Mouse (Mus musculus) embryonic facial prominence, embryonic 14.5 days (tissue): ENCODE measurements around the gene Slc39a11. TPM values are rescaled to one million over a fixed set of nuclear protein-coding genes. Genes with fewer than 3 reads are reported as not detected.

ENCODE experiments used
- ATAC-seq: fragments of 200-750 bp; cut with Nextera tagmentation; 2 replicates; pipeline ENCODE4 v1.8.0; 2017; ENCODE audit warnings: low read depth, moderate number of reproducible peaks, moderate TSS enrichment
- DNase-seq: peaks from one replicate; pipeline ENCODE4 v3.0.0-alpha.2; 2015; ENCODE audit warnings: low spot score
- H3K27ac ChIP-seq: fragments of 300-500 bp; sonication (generic); replicated peaks from 2 replicates; pipeline ENCODE4 v1.5.1; 2014; ENCODE audit warnings: low read depth, mild to moderate bottlenecking, low read length, moderate library complexity
- H3K27me3 ChIP-seq: fragments of 300-500 bp; sonication (generic); replicated peaks from 2 replicates; pipeline ENCODE4 v1.6.1; 2014; ENCODE audit warnings: low read length; ENCODE audit not compliant: control insufficient read depth, insufficient read depth
- H3K36me3 ChIP-seq: fragments of 300-500 bp; sonication (generic); 2 replicates; pipeline ENCODE4 v1.6.1; 2014; ENCODE audit warnings: low read length, mixed read lengths; ENCODE audit not compliant: control insufficient read depth, insufficient read depth
- H3K4me1 ChIP-seq: fragments of 300-500 bp; sonication (generic); 2 replicates; pipeline ENCODE4 v1.6.1; 2014; ENCODE audit warnings: antibody characterized with exemption, low read length; ENCODE audit not compliant: control insufficient read depth, insufficient read depth
- H3K4me2 ChIP-seq: fragments of 300-500 bp; sonication (generic); 2 replicates; pipeline ENCODE4 v1.6.1; 2014; ENCODE audit warnings: low read depth, mild to moderate bottlenecking, low read length, moderate library complexity, mixed read lengths
- H3K4me3 ChIP-seq: fragments of 300-500 bp; sonication (generic); 2 replicates; pipeline ENCODE4 v1.5.1; 2014; ENCODE audit warnings: low read depth, mild to moderate bottlenecking, low read length
- H3K9ac ChIP-seq: fragments of 300-500 bp; sonication (generic); 2 replicates; pipeline ENCODE4 v1.6.1; 2014; ENCODE audit warnings: low read depth, mild to moderate bottlenecking, low read length, moderate library complexity, mixed read lengths
- H3K9me3 ChIP-seq: fragments of 300-500 bp; sonication (generic); 2 replicates; pipeline ENCODE4 v1.6.1; 2016; ENCODE audit warnings: low read length; ENCODE audit not compliant: control insufficient read depth
- WGBS: fragments of 180-500 bp; shearing (Covaris S2); extraction: QIAGEN DNeasy Blood & Tissue Kit; methylation state at CpG from one replicate; pipeline ENCODE4 v1.1.7; 2014; 5-methylcytosine and 5-hydroxymethylcytosine counted together
- polyA plus RNA-seq: library from polyadenylated mRNA; unstranded; fragments of >200 nt; fragmentation: Nextera tagmentation; extraction: Ambion mirVana; gene quantifications from 2 replicates; pipeline ENCODE4 v1.2.1, GENCODE M21; 2014

Slc39a11 gene
- polyA plus RNA-seq, 1 experiment from 2014 or later, result 23.6 TPM

- Histone ChIP-seq H3K36me3 (peaks cover 76% of the 10 kb centered on the region), H3K4me3 (no peak overlapping the region), H3K27ac (0 out of 2 replicates have a peak overlapping the region, but pooled peaks have one; percentile 2), H3K27me3 (no peaks in the 10 kb centered on the region), H3K4me1 (peaks cover 5% of the 10 kb centered on the region; the same call in 1 of the 2 replicates), H3K4me2 (no peak overlapping the region), H3K9me3 (no peaks in the 10 kb centered on the region), H3K9ac (no peak overlapping the region)
- WGBS, result 83% methylated on average over 15 of the region's 15 CpGs
- no peak for DNase-seq
- ATAC-seq, result no peak
These were observed 4.2 kb upstream of the Slc39a11 start for GRCm38 (mm10) chr11:113654105-113654504.

GRCm38 (mm10) chr11:113652516-113652915 lies 2.6 kb upstream of the Slc39a11 start:
- Histone ChIP-seq H3K9ac (no peak overlapping the region), H3K4me2 (no peak overlapping the region), H3K9me3 (no peaks in the 10 kb centered on the region), H3K36me3 (peaks cover 61% of the 10 kb centered on the region), H3K4me3 (no peak overlapping the region), H3K27me3 (no peaks in the 10 kb centered on the region), H3K4me1 (peaks cover 14% of the 10 kb centered on the region), H3K27ac (no peak overlapping the region)
- DNase-seq (no peak), ATAC-seq (no peak)
- 91% methylated on average over 6 of the region's 6 CpGs for WGBS

GRCm38 (mm10) chr11:113651907-113652273 lies 2.0 kb upstream of the Slc39a11 start:
- Histone ChIP-seq H3K9ac (no peak overlapping the region), H3K9me3 (no peaks in the 10 kb centered on the region), H3K27ac (no peak overlapping the region), H3K36me3 (peaks cover 55% of the 10 kb centered on the region), H3K4me1 (peaks cover 14% of the 10 kb centered on the region), H3K27me3 (no peaks in the 10 kb centered on the region), H3K4me3 (no peak overlapping the region), H3K4me2 (no peak overlapping the region)
- DNase-seq (no peak), ATAC-seq (no peak)
- WGBS, result 56% methylated on average over 8 of the region's 8 CpGs

- no peak overlapping the region for H3K4me2 ChIP-seq
- DNase-seq, result no peak
- ATAC-seq, result no peak
- H3K4me1 ChIP-seq, result peaks cover 14% of the 10 kb centered on the region
- H3K27me3 ChIP-seq, result no peaks in the 10 kb centered on the region
- WGBS, result 72% methylated on average over 21 of the region's 22 CpGs
- no peaks in the 10 kb centered on the region for H3K9me3 ChIP-seq
- no peak overlapping the region for H3K4me3 ChIP-seq
- H3K27ac ChIP-seq, result no peak overlapping the region
- H3K9ac ChIP-seq, result no peak overlapping the region
- peaks cover 49% of the 10 kb centered on the region for H3K36me3 ChIP-seq
These were observed 1.5 kb upstream of the Slc39a11 start for GRCm38 (mm10) chr11:113651206-113651906.

GRCm38 (mm10) chr11:113648690-113649352 lies 1.1 kb downstream of the Slc39a11 start, which contains the start of gene Cog1:
Gene Cog1, plus strand, starts transcription at chr11:113649169.
- H3K9ac ChIP-seq, result peak within 1 kb of the TSS; percentile 96
- H3K4me3 ChIP-seq, result peak within 1 kb of the TSS; percentile 96
- WGBS, result 40% methylated on average over 26 of the region's 26 CpGs
- H3K4me2 ChIP-seq, result peak within 1 kb of the TSS; percentile 66
- H3K27me3 ChIP-seq, result no peaks in the 10 kb centered on the region
- H3K4me1 ChIP-seq, result peaks cover 14% of the 10 kb centered on the region
- 0 out of 2 replicates have a peak, but pooled peaks cover 5% of the 10 kb centered on the region for H3K9me3 ChIP-seq
- peak within 1 kb of the TSS; percentile 87 for H3K27ac ChIP-seq
- no peak for DNase-seq
- peaks cover 24% of the 10 kb centered on the region for H3K36me3 ChIP-seq
- ATAC-seq, result no peak

GRCm38 (mm10) chr11:113648152-113648551 lies 1.7 kb downstream of the Slc39a11 start:
- Histone ChIP-seq H3K9ac (peak overlapping the region; percentile 53), H3K4me1 (peaks cover 14% of the 10 kb centered on the region), H3K4me3 (no peak overlapping the region), H3K9me3 (0 out of 2 replicates have a peak, but pooled peaks cover 5% of the 10 kb centered on the region), H3K4me2 (peak overlapping the region; percentile 66; the same call in 1 of the 2 replicates), H3K27me3 (no peaks in the 10 kb centered on the region), H3K36me3 (peaks cover 17% of the 10 kb centered on the region), H3K27ac (no peak overlapping the region)
- 4% methylated on average over 15 of the region's 15 CpGs for WGBS
- peak; percentile 82 for DNase-seq
- ATAC-seq, result peak; percentile 31; the same call in 1 of the 2 replicates

GRCm38 (mm10) chr11:113645181-113645580 lies 4.7 kb downstream of the Slc39a11 start:
- Histone ChIP-seq H3K9me3 (0 out of 2 replicates have a peak, but pooled peaks cover 5% of the 10 kb centered on the region), H3K36me3 (no peaks in the 10 kb centered on the region), H3K4me2 (no peak overlapping the region), H3K9ac (no peak overlapping the region), H3K4me1 (peaks cover 10% of the 10 kb centered on the region), H3K27ac (no peak overlapping the region), H3K4me3 (no peak overlapping the region), H3K27me3 (no peaks in the 10 kb centered on the region)
- no peak for DNase-seq
- WGBS, result 83% methylated on average over 3 of the region's 3 CpGs
- no peak for ATAC-seq

- no peak overlapping the region for H3K4me2 ChIP-seq
- no peak for ATAC-seq
- H3K4me1 ChIP-seq, result no peaks in the 10 kb centered on the region
- H3K9ac ChIP-seq, result no peak overlapping the region
- WGBS, result 88% methylated on average over 12 of the region's 12 CpGs
- no peak overlapping the region for H3K4me3 ChIP-seq
- H3K27me3 ChIP-seq, result no peaks in the 10 kb centered on the region
- no peaks in the 10 kb centered on the region for H3K9me3 ChIP-seq
- DNase-seq, result no peak
- no peaks in the 10 kb centered on the region for H3K36me3 ChIP-seq
- H3K27ac ChIP-seq, result no peak overlapping the region
These were observed 11.2 kb downstream of the Slc39a11 start for GRCm38 (mm10) chr11:113638680-113639079.
